Mouse (Mus musculus) thymus, adult 2 months (tissue): ENCODE measurements around the gene Hmg20b.
A peak's percentile ranks its signal among the peaks of the same experiment; 100 is the strongest.

ENCODE experiments used
- CTCF ChIP-seq: fragments of 200-500 bp; IDR thresholded peaks from 2 replicates; pipeline ENCODE4 v1.5.1; 2012; ENCODE audit warnings: mild to moderate bottlenecking, control low read depth, low read length, moderate library complexity, borderline replicate concordance; ENCODE audit not compliant: control insufficient read depth, poor library complexity, insufficient read depth; ENCODE audit errors: extremely low read depth
- POLR2A ChIP-seq: fragments of 200-500 bp; IDR thresholded peaks from 2 replicates; pipeline ENCODE4 v1.6.1; 2012; ENCODE audit warnings: mild to moderate bottlenecking, low read length, control low read depth, moderate library complexity; ENCODE audit not compliant: control insufficient read depth, poor library complexity, insufficient read depth; ENCODE audit errors: extremely low read depth

- TF ChIP-seq POLR2A (no peak), CTCF (peak; percentile 86; the same call in 1 of the 2 replicates)
Measured at GRCm38 (mm10) chr10:81341333-81341949, 8.8 kb downstream of the Hmg20b start.
